Mouse (Mus musculus): ENCODE results near the gene Prr19.
A peak's percentile ranks its signal among the peaks of the same experiment; 100 is the strongest.
"Not testable (repeated sequence)": the region's sequence is repeated elsewhere in the genome, so short reads cannot be mapped to it uniquely, and the experiment has no call there.

Prr19 gene

DNA sequence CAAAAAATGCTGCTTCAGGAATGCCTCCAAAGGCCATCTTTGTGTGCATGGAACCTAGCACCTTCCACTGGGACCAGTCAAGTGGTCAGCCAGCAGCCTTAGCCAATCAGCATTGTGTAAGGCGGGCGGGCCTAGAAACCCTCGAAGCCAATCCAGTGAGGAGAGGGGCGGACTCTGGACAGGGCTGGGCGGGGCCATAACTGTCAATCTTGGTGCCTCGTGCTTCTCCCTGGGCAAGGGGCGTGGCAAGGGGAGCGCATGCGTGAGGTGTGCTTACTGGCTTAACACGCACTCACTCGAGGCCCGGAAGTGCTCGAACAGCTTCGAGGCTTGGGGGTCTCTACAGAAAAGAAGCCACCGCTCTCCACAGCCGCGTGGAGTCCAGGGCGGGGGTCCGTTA lies at the start of gene Prr19:
TSS of gene Prr19 (plus strand) at position 349 of the 400 bp plus-strand sequence.
- DNase-seq = peak; percentile 26 to 67

DNA sequence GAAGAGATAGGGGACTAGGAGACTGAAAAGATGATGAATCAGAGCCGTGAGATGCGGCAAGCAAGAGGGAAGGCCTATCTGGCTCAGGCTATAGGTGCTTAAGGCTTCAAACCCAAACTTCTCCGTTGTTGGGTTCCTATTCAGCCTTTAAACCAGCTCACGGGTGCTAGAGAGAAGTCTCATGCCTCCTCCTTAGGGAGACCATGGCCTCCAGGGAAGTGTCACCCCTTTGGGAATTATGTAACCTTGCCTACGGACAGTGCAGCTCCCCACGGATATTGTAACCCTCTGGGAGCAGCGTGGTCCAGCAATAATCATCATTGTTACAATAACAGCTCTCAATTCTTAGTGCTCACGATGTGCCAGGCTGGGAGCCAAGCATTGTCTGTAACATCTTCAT lies 49.4 kb upstream of the Prr19 start:
- DNase-seq = peak in 1 of 2 experiments; percentile 33

GRCm38 (mm10) chr7:25261896-25262295 lies 39.3 kb upstream of the Prr19 start:
- DNase-seq = no peak

- no peak for DNase-seq
Observed at GRCm38 (mm10) chr7:25263968-25264870, 37.0 kb upstream of the Prr19 start.

DNA sequence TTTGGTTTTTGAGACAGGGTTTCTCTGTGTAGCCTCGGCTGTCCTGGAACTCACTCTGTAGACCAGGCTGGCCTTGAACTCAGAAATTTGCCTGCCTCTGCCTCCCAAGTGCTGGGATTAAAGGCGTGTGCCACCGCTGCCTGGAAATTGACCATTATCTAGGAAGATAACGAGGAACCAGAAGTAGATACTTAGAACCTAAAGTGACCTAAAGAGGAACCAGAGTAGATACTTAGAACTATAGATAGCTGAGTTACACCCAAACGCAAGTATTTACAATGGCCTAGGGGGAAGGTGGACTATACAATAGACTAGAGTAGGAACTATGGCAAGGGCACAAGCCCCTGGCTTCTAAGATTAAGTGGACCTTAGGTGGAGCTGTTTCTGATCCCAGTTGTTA lies 35.5 kb upstream of the Prr19 start:
- not testable (repeated sequence) for DNase-seq

GRCm38 (mm10) chr7:25266180-25266962 lies 34.8 kb upstream of the Prr19 start:
- DNase-seq = no peak

DNA sequence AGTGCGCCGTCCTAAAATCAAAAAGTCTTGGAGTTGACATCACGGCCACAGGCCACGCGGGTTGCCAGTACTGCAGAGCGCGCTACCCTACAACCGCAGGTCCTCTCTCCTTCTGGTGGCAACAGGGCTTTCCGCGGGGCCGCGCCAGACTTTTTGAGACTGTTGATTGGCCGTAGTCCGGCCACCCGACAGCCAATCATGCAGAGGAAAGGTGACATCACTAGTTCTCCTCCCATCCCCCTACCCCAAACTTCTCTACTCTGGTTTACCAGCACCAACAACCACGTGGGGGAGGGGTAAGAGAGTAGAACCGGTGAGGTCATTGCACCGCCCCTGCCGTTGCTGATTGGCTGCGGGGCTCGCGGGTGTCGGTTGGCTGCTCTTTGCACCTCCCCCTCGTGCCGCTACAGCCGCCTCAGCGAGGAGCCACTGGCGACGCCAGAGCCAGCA lies 33.9 kb upstream of the Prr19 start, which contains the start of gene Cic:
TSS of gene Cic (plus strand) at position 404 of the 450 bp plus-strand sequence.
- peak; percentile 99 for DNase-seq

GRCm38 (mm10) chr7:25267751-25268463 lies 33.3 kb upstream of the Prr19 start:
- peak; percentile 99 to 100 for DNase-seq

GRCm38 (mm10) chr7:25268588-25268987 lies 32.6 kb upstream of the Prr19 start:
- no peak for DNase-seq

- peak in 1 of 2 experiments; percentile 23 for DNase-seq
Observed at GRCm38 (mm10) chr7:25269029-25269428, 32.2 kb upstream of the Prr19 start.

- DNase-seq = no peak
Observed at GRCm38 (mm10) chr7:25269545-25270271, 31.5 kb upstream of the Prr19 start.

- peak in 1 of 2 experiments; percentile 26 for DNase-seq
Observed at GRCm38 (mm10) chr7:25270652-25271633, 30.3 kb upstream of the Prr19 start.

GRCm38 (mm10) chr7:25271651-25272444 lies 29.4 kb upstream of the Prr19 start:
- DNase-seq = peak in 1 of 2 experiments; percentile 19

DNA sequence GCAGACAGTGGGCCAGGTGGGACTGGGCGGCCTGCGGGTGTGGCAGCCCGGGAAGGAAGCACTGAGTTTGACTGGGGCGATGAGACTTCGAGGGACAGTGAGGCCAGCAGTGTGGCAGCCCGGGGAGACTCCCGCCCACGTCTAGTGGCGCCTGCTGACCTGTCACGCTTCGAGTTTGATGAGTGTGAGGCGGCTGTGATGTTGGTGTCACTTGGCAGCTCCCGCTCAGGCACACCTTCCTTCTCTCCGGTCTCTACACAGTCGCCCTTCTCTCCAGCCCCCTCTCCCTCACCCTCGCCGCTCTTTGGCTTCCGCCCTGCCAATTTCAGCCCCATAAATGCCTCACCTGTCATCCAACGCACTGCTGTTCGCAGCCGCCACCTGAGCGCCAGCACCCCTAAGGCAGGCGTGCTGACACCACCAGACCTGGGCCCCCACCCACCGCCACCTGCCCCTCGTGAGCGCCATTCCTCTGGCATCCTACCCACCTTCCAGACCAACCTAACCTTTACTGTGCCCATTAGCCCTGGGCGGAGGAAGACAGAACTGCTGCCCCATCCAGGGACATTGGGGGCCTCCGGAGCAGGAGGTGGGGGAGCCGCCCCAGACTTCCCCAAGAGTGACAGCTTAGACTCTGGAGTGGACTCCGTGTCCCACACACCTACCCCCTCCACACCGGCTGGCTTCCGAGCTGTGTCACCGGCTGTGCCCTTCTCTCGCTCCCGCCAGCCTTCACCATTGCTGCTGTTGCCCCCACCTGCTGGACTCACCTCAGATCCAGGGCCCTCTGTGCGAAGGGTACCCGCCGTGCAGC lies 28.6 kb upstream of the Prr19 start:
- DNase-seq = peak in 1 of 2 experiments; percentile 20

DNA sequence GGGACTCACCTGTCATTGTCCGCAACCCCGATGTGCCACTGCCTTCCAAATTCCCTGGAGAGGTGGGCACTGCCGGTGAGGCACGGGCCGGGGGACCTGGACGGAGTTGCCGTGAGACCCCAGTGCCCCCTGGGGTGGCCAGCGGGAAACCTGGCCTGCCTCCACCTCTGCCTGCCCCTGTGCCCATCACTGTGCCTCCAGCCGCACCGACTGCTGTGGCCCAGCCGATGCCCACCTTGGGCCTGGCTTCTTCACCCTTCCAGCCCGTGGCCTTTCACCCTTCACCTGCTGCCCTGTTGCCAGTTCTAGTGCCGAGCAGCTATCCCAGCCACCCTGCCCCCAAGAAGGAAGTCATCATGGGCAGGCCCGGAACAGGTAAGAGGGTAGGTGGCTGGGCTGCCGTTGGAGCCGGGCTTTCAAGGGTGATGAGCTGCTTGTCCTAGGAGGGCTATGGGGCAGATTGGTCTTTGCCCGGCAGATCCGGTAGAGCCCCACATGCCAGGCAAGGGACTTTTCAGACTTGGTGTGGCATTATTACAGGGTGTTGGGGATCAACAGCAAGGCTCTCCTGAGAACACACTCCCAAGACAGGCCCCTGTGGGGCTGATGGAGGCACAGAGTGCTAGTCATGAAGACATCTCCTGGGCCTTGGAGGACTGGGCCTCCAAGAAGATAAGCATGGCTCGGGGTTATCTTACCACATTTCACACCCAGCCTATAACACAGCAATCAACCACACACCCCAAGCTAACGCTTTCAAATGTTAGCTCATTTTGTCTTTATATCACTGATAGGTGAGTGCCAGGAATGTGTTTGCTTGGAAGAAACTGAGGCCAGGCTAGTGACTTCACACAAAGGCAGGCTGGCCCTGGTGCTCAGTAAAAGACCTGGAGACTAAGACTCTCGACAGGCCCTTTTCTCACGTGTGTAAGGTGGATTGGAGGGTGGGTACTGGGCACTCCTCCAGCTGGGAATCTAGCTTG lies 27.7 kb upstream of the Prr19 start:
- DNase-seq = peak in 1 of 2 experiments; percentile 47

- DNase-seq = no peak
Observed at GRCm38 (mm10) chr7:25274571-25274970, 26.6 kb upstream of the Prr19 start.

GRCm38 (mm10) chr7:25274996-25275395 lies 26.2 kb upstream of the Prr19 start:
- no peak for DNase-seq

Measured in cerebellum, postnatal 14 days (tissue).